Mouse (Mus musculus) urinary bladder, adult 18-20 months (tissue): ENCODE data around the gene Sowahb.

Experiments used
- DNase-seq, 2 experiments: peaks; one replicate each; pipeline ENCODE4 v3.0.0; 2022; ENCODE audit warnings: low spot score in 2 of 2, mixed read lengths in 2 of 2

Gene Sowahb

DNA sequence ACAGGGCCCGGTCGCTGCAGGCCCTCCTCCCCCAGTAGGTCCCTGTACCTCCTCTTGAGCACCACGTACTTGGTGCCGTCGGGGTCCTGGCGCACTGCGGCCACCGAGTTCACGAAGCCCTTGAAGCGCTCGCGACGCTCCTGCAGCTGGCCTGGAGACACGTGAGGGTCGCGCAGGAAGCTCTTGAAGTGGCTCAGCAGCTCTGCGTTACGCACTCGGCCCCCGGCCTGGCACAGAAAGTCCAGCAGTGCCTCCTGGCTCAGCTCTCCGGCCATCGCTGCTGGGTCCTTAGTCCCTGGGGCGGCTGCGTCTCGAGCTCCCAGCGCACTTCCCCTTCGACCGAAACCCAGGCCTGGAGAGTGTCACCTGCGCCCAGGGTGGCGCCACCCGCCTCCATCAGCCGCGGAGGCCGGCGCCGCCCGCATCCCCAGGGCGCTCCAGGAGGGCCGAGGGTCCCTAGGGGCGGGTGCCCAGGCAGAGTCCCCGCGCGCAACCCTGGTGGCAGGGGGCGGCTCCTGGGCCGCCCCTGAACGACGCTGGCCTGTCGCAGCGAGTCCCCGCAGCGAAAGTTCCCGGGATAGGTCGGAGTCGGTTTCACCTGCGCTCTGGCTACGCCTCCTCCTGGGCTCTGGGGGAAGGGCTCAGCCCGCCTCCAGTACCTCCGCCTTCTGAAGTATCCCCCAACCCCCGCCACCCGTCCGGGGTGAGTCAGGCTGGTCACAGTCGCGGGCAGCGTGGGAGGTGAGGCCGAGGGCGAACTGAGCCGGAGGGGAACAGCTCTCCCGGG, at the start of gene Sowahb:
Gene Sowahb, minus strand, starts transcription at position 439 of the 787 bp plus-strand sequence.
- peak; percentile 55 to 73 for DNase-seq

DNA sequence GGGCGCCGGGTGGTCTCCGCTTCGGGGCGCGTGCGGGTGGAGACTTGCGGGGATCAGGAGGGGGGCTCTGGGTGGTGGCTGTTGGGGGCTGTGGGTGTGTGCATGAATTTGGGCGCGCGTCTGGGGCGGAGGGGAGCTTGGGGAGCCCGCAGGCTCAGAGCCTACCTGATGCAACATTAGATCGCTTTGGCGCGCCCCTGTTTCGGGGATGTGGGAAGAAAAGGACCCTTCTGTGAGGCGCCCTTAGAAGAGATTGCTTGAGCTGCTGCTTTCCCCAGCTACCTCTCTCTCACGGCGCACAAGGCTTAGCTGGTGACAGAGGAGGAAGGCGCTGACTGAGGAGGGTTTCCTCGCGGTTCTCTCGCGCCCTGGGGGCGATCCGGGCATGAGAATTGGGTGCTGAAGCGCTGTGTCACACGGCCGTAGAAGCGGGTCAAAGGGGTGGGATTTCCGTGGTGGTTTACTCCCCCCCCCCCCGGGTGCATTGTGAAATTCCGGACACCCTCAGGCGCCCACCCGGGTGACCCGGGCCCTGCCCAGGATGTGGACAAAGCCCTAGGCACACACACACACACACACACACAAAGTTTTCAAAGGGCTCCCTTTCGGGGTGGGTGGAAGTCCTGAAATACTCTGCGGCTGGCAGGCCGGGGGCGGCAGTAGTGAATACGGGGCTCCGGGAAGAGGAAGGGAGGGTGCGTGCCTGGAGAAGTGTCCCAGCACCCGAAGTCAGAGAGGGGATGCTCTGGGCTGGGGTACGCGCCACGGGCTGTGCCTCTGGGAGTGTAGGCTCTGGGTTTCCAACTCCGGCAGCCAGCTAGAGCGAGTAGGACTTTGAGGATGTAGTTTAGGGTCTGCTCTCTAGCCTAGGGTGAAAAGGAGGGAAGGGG, 49.1 kb upstream of the Sowahb start:
- peak in 1 of 2 experiments; percentile 44 for DNase-seq

DNA sequence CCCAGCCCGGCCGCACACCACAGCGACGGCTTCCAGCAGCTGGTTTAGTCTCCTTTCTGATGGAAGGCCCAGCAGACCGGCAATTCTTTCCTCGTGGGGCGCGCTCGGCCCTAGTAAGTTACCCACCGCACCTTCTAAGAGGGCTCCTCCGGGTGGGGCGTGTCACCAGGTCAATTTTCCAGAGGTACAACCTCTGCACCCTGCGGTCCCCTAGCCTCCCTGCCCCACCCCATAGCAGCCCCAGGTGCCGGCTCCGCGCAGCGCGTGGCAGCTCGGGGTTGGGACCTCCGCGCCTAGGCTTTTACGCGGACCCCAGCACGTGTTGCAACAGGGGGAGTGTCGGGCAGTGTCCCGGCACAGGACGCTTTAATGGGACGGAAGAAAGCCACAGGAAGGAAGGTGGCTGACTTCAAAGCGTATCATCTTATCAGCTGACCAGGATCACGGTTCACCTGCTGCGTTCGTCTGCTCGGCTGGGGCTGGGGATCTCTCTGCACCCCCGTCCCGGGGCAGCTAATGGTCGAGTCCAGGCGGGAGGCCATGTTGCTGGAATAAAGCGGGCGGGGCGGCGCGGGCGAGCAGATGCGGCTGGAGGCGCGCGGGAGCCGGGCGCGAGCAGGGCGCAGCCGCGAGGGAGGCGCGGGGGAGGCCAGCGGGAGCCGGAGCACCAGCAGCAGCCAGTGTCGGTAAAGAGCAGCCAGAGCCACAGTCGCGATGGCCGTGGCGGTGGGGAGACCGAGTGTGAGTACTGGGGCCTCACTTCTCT, 48.2 kb upstream of the Sowahb start, which contains the start of gene Sept11:
Gene Sept11, plus strand, starts transcription at position 581 of the 766 bp plus-strand sequence.
- DNase-seq = peak; percentile 87 to 95

DNA sequence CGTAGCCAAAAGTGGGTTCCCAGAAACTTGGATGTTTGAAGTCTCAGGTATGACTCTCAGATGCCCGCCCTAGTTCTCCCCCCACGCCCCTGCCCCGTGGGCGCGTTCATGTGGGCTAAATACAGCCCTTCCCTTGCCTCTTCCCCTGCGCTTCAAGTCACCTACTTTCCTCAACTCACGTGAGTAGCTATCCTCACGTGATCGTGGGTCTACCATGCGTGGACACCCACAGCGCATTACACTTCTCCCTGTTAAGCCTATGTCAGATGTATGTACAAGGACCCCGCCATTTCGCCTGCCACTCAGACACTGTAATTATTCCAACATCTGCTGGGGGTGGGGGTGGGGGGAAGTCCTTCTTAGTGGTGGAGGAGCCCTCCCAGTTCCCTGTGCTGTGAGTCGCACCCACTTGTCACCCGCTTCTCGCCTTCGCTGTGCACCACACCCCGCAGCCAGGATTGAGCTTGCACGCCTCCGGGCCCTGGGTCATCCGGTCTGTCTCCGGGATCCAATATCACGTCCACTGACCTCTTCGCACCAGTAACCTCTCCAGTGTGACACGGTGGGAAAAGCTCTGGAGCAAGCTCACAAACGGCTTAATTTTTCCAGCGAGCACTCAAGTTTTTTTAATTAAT, 47.4 kb upstream of the Sowahb start:
- DNase-seq = peak; percentile 28 to 31

DNA sequence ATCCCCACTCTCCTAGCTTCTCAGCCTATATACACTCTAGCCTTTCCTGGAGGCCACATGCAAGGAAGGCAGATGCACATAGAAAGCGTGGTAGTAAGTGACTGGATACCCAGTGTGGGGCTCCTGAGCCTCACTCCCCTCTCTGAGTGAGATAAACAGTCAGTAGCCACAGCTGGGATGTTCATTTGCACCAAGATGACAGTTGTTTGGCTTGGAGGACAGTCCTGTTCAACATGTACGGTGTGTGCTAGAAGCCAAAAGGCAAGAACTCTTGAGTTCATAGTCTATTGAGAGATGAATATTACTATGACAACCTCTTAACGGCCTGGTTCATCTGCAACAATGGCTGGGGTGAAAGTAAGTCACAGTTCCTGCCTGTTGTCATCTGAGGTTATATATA, 46.4 kb upstream of the Sowahb start:
- DNase-seq = no peak

DNA sequence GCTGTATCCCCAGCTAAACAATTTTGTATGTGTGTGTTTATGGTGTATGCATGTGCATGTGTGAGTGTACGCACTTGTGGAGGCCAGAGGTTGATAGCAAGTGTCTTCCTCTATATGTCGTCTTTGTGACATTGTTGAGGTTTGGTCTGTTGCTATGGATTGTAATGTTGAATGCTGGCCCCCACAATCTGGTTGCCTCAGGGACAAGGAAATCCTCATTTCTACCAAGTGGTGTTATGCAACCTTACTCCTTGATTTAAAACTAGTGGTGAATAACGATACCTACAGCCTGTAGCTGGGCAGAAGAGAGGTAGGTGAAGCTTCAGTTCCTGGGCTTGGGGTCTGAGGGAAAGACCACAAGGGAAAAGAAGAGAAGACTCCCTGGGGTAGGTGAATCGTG, 41.1 kb upstream of the Sowahb start:
- no peak for DNase-seq

DNA sequence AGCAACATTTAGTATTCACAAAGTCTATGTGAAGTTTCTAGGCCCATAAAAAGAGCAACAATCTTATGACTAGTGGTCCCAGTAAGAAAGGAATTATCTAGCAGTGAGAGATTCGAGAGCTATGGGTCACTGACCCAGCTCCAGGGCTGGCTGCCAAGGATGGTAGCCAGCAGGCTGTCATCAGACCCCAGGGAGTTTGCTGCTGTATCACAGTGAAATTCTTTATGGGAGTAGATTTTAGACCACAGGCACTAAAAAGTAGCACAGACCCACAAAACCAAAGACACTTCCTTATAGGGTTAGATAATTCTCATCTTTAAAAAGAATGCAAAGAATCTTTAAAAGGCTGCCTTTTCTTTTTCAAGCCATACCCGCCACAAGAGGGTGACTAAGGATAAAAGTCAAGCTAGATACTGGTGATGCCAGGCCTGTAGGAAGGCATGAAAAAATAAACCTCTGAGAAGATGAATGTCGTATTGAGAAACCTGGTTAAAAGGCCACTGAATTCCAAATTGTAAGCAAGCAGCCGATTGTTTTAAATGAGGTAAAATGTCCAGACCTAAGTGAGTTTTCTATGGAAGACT, 40.3 kb upstream of the Sowahb start:
- DNase-seq = no peak

DNA sequence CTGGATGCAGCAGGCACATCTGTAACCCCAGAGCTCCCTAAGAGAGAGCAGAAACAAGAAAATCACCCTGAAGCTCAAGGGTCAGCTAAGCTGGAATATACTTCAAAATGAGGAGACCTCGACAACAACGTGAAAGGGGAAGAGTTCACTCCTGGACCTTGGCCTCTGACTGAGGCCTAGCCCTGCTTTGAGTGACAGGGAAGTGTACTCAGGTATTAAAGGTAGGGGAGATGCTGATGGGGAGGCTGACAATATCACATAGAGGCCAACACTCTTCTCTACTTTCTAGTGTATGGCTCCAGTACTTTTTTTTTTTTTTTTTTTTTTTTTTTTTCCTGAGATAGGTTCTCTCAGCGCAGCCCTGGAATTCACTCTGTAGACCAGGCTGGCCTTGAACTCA, 34.8 kb upstream of the Sowahb start:
- no peak for DNase-seq

DNA sequence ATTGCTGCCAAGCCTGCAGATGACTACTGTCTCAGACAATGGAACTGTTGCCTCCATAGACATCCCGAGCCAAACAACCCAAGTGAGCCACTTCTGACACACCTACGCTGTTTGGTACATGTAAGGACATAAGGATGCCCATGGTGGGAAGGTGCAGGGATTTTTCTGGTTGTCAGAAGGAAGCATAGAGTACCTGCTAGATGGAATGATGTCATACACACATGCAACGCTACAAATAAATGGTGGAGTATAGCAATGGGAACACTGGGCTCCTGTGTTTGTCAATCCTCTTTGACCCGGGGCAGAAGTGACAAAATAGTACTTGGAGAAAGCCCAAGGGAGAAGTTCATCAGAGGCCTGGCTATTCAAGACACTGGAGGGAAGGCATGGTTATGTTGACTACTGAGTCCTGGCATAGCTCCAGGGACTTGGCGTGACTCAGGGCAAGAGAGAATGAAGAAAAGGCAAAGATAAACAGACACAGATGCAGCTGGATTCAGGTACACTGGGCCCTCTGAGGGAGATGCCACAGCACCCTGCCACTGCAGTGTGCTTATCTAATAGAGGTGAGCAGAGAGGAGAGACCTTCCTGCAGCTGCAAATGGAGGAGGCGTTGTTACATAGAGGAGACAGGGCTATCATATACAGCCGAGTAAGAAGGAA, 33.0 kb upstream of the Sowahb start:
- DNase-seq = no peak

DNA sequence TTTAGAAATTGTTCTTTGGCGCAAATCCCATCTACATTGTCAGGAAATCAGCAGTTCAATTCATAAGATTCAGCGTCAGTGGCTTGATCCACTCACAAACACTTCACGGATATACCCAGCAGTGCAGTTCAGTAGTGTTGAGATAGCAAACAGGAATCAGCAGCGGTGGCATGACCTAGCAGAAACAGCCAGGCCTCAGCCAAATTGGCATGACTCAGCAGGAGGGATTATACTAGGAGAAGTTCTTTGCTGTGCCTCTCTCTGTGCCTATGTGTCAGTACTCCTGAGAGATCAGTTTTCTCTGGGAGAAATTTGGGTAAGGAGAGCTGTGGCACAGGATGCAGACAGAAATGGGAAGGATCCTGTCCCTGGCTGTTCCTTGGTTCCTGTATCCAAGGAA, 16.0 kb upstream of the Sowahb start:
- no peak for DNase-seq

DNA sequence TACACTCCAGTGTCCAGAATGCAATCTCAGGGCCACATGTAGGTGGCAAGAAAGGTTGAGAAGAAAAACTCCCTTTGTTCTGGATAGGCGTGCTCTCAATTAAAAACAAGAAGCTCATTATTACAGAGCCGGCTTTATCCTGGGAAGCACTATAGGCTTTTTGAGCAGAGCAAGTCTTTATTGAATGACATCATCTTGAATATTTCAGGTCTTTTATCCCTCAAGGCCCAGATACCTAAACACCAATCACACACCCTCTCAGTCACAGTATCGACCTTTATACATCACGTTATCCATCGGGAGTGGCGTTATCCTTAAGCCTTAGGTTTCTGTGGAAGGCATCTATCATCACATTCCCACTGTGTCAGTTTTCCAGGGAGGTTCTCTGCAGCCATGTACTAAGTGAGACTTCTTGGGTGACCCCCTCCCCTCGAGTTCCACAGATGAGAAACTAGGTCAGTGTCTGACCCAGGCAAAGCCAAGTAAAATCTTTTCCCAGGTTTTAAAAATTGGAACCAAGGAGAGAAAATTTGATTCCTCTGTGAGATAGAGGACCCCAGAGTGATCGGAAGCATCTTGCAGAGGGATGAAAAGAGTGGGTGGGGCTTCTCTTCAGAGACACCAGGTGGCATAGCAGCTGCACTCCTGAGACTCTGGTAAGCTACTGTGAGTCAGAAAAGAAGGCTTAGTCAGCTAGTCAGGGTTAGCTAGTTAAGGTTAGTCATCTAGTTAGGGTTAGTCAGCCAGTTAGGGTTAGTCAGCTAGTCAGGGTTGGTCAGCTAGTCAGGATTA, 9.0 kb upstream of the Sowahb start:
- no peak for DNase-seq

DNA sequence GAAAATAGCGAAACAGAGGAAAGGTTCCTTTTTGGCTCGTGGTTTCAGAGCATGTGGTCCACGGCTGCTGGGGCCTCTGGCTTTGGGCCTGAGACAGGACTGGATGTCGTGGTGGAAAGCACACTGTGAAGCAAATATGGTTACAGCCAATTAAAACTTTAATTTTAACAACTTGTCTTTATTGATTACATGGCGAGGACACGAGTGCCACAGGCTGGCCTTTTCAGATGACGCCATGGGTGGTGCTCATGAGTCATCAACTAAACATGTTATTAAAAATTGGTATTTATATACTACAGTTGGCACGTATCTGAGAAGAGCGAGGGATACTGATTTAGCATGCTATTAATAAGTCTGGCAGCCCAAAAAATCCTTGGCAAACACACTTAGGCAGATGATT, 7.1 kb upstream of the Sowahb start:
- no peak for DNase-seq

DNA sequence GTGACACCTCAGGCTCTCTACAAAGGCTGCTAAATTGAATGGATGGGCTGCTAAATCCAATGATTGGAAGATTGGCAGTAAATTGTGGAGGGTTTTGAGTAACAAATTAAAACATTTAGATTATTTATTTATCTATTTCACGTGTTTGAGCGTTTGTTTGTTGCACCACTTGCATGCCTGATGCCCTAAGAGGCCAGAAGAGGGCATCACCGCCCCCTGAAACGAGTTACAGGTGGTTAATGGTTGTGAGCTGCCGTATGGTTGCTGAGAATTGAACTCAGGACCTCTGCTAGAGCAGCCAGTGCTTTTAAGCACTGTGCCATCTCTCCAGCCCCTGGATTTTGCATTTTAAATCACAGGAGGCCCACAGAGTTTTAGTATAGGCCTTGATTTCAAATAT, 6.2 kb upstream of the Sowahb start:
- DNase-seq = no peak

DNA sequence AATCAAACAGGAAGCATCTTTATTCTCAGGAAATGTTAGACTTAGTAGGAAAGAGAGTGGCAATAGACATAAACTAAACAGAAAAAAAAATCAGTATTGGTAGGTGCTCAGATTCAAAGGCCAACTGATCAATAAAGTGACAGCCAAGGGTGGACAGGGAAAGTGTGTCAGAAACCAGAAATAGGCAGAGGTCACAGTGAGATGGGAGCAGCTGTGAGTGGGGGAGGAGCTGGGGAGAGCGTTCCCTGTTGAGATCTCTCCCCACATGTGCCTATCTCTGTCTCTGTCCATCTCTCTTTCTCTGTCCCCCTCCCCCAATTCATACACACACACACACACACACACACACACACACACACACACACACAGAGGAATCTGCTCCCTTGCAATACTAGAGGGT, 5.1 kb upstream of the Sowahb start:
- DNase-seq = no peak

DNA sequence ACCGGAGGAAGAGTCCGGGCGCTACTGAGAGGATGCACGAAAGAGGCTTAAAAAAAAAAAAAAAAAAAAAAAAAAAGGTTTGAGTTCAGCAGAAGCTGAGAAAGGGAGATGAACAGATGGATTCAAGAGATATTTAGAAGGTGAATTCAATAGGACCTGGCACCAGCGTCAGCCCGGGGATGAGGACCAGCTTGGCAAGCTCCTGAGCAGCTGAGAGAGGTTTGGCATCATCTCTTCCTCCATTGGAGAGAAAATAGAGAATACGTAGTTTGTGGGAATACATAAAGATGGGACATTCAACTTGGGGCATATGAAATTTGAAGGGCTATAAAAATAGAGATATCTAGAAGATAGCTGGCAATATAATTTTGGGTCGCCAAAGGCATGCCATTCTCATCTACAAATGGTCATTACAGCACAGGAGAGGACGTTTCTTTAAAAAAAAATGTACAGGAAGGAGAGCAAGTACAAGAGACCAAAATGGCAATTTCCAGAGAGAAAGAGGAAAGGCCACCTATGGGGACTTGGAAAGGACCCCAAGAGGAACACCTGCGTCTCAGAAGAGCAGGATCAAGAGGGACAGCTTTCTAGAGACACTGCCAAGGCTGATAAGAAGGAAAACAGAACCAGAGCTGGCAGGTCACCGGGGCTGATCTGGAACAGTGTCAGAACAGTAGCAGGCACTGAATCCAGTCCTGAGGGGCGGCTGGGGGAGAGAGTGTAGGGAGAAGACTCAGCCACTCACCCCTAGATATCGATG, 3.8 kb upstream of the Sowahb start:
- DNase-seq = no peak

DNA sequence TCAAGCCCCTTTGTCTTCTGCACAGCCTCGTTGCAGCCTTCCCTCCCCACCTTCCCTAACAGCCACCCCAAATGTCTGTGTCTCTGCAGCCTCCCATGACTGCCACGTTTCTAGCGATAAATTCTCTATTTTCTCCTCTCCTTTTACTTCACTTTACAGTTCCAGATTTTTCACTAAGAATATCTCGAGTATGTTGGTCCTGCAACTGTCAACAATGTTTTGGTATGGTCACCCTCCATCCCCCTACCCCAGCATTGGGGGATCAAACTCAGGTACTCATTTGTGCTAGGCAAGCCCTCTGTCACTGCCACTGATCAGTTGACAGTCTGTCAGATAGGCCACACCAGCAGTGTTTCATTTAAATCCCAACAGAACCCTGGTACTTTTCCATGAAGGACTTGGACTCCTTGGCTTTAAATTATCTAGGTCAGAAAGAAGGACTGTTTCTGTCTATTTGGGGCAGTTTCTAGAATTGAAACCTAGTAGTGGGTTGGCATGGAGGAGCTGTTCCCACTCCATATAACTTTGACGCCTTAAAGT, 1.6 kb upstream of the Sowahb start:
- no peak for DNase-seq

DNA sequence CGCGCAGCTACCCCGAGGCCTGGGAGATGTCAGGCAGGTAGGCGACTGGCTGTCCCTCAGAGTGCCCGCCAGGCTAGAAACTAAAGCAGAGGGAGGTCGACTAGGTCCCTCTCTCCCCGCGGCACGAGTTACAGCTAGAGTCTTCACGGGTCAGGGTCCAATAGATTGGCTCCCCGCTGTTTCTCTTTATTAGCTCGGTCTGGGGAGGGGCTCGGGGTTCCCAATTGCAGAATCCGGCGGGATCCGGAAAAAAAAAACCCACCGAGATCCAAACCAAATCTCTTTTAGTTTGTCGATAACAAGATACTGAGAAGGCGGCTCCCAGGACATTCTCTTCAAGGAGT, 521 bp upstream of the Sowahb start:
- peak in 1 of 2 experiments; percentile 70 for DNase-seq

DNA sequence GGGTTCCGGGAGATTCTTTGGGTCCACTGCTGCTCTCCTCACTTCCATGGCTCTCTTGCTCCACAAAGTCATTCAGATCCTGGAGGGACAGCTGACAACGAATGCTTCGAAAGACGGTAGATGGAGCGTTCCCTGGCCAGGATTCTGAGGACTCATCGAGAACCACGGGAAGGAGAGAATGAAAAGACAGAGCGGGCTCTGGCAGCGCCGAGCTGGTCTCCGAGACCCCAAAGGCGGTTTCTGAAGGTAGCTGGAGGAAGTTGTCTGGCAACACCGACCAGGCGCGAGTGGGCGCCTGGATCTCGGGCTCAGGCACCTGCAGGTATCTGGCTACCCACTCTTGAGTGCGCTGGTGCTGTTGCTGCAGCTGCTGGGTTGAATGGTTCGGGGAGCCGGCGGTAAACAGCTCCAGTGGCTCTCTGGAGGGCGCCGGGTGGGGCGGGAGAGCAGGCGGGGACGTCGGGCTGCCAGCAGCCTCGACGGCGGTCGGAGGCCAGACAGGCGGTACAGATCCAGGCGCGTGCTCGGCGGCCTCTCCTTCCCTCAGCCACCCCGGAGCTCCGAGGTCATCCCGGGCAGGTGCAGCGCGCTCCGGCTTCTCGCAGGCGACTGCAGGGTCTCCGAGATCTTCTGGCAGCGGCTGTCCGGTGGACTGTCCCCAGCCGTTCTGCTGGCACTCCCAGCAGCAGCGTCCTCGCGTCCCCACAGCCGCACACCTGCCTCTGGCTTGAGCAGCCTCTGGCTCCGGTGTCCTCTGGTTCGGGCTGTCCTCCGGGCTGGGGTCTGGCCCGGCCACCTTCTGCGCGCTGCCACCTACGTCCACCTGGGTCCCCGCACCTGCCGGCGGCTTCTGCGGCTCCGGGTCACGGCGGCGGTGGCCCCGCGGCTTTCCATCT, 886 bp downstream of the Sowahb start:
- DNase-seq = peak in 1 of 2 experiments; percentile 30
